Mouse (Mus musculus) embryonic fibroblast, embryonic 13.5 days (primary cell): ENCODE data around the gene Ccr8. TPM values are rescaled to one million over a fixed set of nuclear protein-coding genes. Genes with fewer than 3 reads are reported as not detected.

Experiments
- H3K27ac ChIP-seq: 2 replicates; pipeline ENCODE4 v1.5.1; 2012; ENCODE audit warnings: low read length, control low read depth, inconsistent platforms; ENCODE audit not compliant: insufficient read depth
- H3K4me1 ChIP-seq: 2 replicates; pipeline ENCODE4 v1.6.1; 2011; ENCODE audit warnings: low read length; ENCODE audit not compliant: control insufficient read depth, insufficient read depth
- H3K4me3 ChIP-seq: 2 replicates; pipeline ENCODE4 v1.5.1; 2011; ENCODE audit warnings: mild to moderate bottlenecking, control low read depth, low read length; ENCODE audit not compliant: insufficient read depth
- CTCF ChIP-seq: IDR thresholded peaks from 2 replicates; pipeline ENCODE4 v1.5.1; 2011; ENCODE audit warnings: mild to moderate bottlenecking, control low read depth, low read length, moderate library complexity, borderline replicate concordance; ENCODE audit not compliant: insufficient read depth
- POLR2A ChIP-seq: IDR thresholded peaks from 2 replicates; pipeline ENCODE4 v1.6.1; 2011; ENCODE audit warnings: low read depth, mild to moderate bottlenecking, control low read depth, low read length, moderate library complexity
- polyA plus RNA-seq: library from polyadenylated mRNA; stranded (reverse); fragments of >200 nt; gene quantifications from 2 replicates; pipeline ENCODE4 v1.2.4, GENCODE M21; 2011; ENCODE audit warnings: low read depth; ENCODE audit not compliant: missing spikeins, insufficient read length

Gene Ccr8
- not detected in 2 replicates for polyA plus RNA-seq

DNA sequence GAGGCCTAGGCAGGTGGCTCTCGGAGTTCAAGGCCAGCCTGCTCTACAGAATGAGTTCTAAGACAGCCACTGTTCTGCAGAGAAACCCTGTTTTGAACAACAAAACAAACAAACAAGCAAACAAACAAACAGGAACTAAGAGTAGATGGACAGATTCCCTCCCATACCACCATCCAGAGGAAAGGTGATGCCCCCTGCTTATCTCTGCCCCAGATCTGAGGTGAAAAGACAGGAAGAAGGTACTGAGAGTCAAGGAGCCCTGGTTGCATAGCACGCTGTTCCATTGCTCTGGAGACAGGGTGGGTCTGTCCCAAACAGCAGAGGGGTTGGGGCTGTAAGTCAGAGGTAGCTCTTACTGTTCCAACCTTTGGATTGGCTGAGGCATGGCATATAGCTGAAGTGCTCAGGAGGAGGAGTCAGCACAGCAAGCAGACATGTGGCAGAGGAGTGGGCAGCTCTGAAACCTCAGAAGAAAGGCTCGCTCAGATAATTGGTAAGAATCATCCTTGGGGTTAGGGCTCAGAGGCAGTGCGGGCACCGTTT lies at the start of gene Ccr8:
Ccr8 (plus strand) TSS at position 419 of the 543 bp plus-strand sequence.
- H3K4me1 ChIP-seq: no peaks in the 10 kb centered on the region
- TF ChIP-seq CTCF (no peak), POLR2A (no peak)
- H3K27ac ChIP-seq: no peak within 1 kb of the TSS
- H3K4me3 ChIP-seq: no peak within 1 kb of the TSS

DNA sequence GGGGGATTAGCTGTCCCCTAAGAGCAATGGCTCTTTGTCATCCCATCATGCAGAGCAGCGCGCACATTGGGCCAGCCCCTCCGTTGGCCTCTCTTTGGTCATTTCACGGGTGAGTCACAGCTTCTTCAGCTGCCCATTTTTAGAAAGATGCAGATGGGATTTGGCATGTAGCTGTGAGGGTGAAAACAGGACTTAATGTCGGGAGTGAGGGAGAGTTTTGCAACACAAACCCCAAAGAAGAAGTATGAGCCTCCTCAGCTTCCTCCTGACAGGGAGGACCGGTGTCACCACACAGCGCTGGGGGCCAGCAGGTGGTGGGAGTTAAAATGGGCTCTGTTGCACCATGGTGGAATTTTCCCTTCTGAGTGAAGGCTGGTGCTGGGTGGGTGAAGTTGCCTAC lies 48.8 kb upstream of the Ccr8 start:
- TF ChIP-seq CTCF: no peak
- no peak for TF ChIP-seq POLR2A
- Histone ChIP-seq H3K27ac (no peak overlapping the region), H3K4me1 (no peaks in the 10 kb centered on the region), H3K4me3 (no peak overlapping the region)

DNA sequence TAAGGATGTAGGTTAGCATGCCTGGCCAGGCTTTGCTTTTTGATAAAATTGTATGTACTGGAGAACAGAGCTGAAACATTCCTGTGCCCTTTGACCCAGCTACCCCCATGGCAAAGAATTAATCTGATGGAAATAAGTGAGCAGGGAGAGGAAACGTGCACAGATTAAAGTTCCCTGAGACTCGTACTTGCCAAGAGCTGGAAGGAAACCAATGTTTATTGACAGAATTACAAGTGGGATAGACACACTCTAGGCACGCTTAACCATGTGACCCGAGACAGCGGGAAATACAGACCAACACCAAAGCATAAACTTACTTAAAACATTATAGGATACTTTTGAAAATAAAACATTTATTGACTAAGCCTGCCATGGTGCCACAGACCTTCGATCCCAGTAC lies 43.4 kb upstream of the Ccr8 start:
- Histone ChIP-seq H3K4me3 (no peak overlapping the region), H3K4me1 (peaks cover 4% of the 10 kb centered on the region; the same call in 1 of the 2 replicates), H3K27ac (no peak overlapping the region)
- TF ChIP-seq POLR2A (no peak), CTCF (no peak)

DNA sequence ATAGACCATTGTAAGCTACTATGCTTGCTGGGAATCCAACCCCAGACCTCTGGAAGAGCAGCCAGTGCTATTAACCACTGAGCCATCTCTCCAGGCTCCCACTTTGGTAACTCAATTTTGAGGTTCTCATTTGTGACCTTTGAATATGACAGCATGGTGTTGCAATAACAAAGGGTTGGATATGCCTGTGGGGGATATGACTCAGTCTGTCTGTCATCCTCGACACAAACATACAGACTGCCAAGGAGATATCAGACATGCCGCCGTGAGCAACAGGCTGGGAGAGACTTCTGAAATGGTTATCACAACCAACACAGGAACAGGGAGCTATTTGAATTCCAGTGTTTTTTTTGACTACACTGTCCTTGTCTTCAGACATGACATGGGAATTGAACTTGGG lies 42.5 kb upstream of the Ccr8 start:
- peaks cover 4% of the 10 kb centered on the region; the same call in 1 of the 2 replicates for H3K4me1 ChIP-seq
- H3K4me3 ChIP-seq: no peak overlapping the region
- TF ChIP-seq CTCF: no peak
- H3K27ac ChIP-seq: peak overlapping the region; percentile 20; the same call in 1 of the 2 replicates

DNA sequence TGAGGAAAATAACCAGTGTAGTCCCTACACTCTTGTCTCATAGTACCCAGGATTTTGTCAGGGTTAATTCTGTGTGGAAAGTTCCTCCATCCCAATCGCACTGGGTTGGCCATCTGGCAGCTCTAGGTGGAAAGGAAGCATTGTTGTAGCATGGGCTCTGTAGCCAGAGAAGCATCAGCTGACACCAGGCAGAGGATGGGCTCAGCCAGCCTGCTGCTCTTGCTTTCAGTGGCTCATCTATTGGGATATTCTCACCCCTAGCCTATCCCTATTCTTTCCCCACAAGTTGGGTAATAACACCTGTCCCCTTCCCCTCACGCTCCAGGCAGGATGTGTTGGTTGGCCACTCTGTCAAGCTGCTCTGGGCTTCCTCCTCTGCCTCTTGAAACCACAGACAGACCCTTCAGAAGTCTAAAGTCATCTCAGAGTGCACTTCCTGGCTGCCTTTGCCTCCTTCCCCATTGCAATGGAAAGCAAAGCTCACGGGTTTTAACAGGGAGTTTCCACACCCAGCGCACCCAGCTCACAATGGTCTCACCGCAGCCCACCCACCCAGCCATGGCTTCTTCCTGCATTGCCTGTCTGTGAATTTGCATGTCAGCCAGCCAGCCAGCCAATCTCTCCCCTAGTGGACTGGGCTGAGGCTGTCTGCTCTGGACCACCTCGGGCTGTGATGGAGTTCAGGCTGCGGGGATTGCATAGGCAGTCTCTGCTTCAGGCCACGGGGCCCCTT lies 37.2 kb upstream of the Ccr8 start:
- Histone ChIP-seq H3K4me3 (no peak overlapping the region), H3K27ac (no peak overlapping the region), H3K4me1 (peaks cover 2% of the 10 kb centered on the region; the same call in 1 of the 2 replicates)
- no peak for TF ChIP-seq POLR2A

DNA sequence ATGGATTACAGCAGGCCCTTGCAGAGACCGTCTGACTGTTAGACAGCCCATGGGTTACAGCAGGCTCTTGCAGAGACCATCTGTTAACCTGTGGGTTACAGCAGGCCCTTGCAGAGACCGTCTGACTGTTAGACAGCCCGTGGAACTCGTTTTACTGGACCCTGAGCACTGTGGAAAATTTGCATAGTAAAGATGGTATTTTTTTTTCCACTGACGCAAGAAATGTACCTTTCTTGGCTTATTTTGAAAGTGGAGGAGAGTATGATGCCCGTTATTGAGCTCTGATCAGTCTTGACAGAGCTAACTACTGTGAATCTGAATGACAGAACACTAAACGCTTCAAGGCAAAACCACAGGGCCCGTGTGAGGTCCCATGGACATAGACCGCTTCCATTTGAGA lies 35.7 kb upstream of the Ccr8 start:
- H3K4me1 ChIP-seq: no peaks in the 10 kb centered on the region
- H3K4me3 ChIP-seq: no peak overlapping the region
- no peak overlapping the region for H3K27ac ChIP-seq
- TF ChIP-seq POLR2A: no peak
- no peak for TF ChIP-seq CTCF

DNA sequence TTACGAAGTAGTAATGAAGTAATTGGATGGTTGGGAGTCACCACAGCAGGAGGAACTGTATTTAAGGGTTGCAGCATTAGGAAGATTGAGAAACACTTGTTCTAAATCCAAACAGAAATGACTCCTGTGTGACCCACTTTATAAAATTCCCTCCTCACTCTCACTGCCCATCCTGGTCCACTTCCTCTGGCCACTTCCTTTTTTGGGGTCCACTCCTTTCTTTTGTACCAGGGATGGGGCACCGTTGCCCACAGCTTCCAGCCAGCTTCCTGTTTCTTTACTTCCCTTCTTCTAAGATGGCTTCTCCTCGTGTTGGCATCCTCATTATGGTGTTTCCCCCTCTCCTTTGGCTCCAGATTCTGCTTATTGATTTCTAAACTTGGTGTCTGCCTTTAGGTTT lies 33.2 kb upstream of the Ccr8 start:
- no peak overlapping the region for H3K4me3 ChIP-seq
- TF ChIP-seq CTCF (no peak), POLR2A (no peak)
- no peak overlapping the region for H3K27ac ChIP-seq
- no peaks in the 10 kb centered on the region for H3K4me1 ChIP-seq

DNA sequence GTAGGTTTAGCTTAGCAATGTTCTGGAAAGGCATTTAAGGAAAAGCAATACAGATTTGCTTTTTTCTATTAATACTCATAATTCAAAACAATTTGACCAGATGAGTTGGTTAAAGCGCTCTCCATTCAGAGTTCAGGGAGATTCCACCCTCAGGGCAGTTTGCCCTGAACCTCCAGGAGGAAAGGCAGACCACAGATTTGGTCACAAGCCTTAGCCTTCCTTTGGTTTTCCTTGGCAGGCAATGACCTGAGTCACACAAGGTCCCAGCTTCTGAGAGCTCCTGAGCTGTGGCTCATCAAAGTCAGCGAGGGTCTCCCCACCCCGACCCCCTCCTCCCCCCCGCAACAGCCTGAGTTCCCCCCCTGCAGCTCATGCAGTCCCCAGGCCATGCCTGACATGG lies 27.6 kb upstream of the Ccr8 start:
- Histone ChIP-seq H3K27ac (no peak overlapping the region), H3K4me3 (no peak overlapping the region)
- TF ChIP-seq POLR2A (no peak), CTCF (no peak)

DNA sequence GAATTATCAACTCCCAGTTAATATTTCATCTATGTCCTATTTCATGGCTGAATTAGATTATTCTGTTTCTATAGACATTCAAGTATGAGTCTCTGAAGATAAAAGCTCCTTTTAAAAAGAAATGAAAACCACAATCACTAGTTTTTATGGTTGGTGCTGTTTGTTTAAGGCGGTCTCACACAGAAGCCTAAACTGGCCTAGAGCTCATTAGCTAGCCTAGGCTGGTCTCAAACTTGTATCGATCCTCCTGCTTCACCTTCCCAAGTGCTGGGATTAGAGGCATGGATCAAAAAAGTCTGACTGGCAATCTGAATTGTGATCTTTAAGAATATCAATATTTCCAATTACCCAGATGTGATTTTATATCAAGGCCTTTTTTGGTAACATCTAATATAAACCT lies 24.3 kb upstream of the Ccr8 start:
- H3K4me3 ChIP-seq: no peak overlapping the region
- no peak overlapping the region for H3K27ac ChIP-seq
- H3K4me1 ChIP-seq: no peaks in the 10 kb centered on the region
- TF ChIP-seq CTCF: no peak
- no peak for TF ChIP-seq POLR2A

More for the DNA sequence above, 27.6 kb upstream of the Ccr8 start:
- H3K4me1 ChIP-seq: no peaks in the 10 kb centered on the region

DNA sequence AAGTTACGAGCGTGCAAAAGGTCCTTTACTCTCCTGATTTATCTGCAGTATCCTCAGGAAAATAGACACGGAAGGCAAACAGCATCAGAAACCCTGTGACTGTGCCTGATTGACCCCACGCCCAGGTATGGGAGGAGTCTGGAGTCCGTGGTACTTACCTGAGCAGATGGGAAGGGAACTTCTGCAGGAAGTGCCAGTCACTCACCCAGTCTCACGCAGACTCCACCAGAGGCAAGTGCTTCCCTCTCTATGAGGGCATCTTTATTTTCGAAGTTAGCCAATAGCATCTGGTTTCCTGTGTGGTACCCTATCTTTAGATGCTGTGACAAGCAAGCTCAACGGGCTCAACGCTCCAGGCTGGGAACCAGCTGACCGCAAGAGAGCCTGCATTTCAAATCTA lies 23.9 kb upstream of the Ccr8 start:
- TF ChIP-seq CTCF (no peak), POLR2A (no peak)
- no peak overlapping the region for H3K27ac ChIP-seq

DNA sequence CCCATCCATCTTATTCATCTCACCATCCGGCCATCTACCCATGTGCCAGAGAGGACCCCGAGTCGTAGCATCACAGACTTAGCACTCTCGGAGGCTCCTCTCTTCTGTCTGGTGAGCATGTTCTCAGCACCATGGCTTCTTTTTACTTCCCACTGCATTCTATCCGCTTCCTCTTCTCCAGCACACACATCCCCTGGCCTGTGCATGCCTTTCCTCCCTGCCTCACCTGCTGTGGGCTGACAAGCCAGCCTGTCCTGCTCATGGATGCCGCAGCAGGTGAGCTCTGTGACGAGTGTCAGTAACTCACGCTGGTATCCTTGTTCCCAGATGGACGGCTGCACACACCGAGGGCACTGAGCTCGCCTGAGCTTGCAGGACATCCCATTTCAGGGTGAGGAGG lies 22.1 kb upstream of the Ccr8 start, which contains the start of gene Cx3cr1:
Cx3cr1 (minus strand) TSS at position 101 of the 400 bp plus-strand sequence.
- no peak for TF ChIP-seq POLR2A
- TF ChIP-seq CTCF: no peak

More for the DNA sequence above, 23.9 kb upstream of the Ccr8 start:
- Histone ChIP-seq H3K4me1 (no peaks in the 10 kb centered on the region), H3K4me3 (no peak overlapping the region)

More for the DNA sequence above, 22.1 kb upstream of the Ccr8 start, which contains the start of gene Cx3cr1:
- Histone ChIP-seq H3K4me1 (no peaks in the 10 kb centered on the region), H3K4me3 (no peak within 1 kb of the TSS), H3K27ac (no peak within 1 kb of the TSS)
